Mouse (Mus musculus) embryonic facial prominence, embryonic 12.5 days (tissue): Measurements from ENCODE around the gene Cenpi. TPM values are rescaled to one million over a fixed set of nuclear protein-coding genes. Genes with fewer than 3 reads are reported as not detected.
A peak's percentile ranks its signal among the peaks of the same experiment; 100 is the strongest.

ENCODE experiments used
- ATAC-seq: fragments of 200-750 bp; cut with Nextera tagmentation; 2 replicates; pipeline ENCODE4 v1.8.0; 2017; ENCODE audit not compliant: insufficient number of reproducible peaks, insufficient read depth, low FRiP score, low TSS enrichment
- H3K27ac ChIP-seq: fragments of 300-500 bp; sonication (generic); 2 replicates; pipeline ENCODE4 v1.5.1; 2016; ENCODE audit warnings: mild to moderate bottlenecking
- H3K27me3 ChIP-seq: fragments of 300-500 bp; sonication (generic); 2 replicates; pipeline ENCODE4 v1.6.1; 2016; ENCODE audit warnings: mild to moderate bottlenecking, moderate library complexity
- H3K36me3 ChIP-seq: fragments of 300-500 bp; sonication (generic); 2 replicates; pipeline ENCODE4 v1.6.1; 2016; ENCODE audit warnings: mild to moderate bottlenecking
- H3K4me1 ChIP-seq: fragments of 300-500 bp; sonication (generic); 2 replicates; pipeline ENCODE4 v1.6.1; 2016
- H3K4me2 ChIP-seq: fragments of 300-500 bp; sonication (generic); replicated peaks from 2 replicates; pipeline ENCODE4 v1.6.1; 2016; ENCODE audit warnings: mild to moderate bottlenecking, moderate library complexity
- H3K4me3 ChIP-seq: fragments of 300-500 bp; sonication (generic); 2 replicates; pipeline ENCODE4 v1.5.1; 2016; ENCODE audit warnings: mild to moderate bottlenecking
- H3K9ac ChIP-seq: fragments of 300-500 bp; sonication (generic); 2 replicates; pipeline ENCODE4 v1.6.1; 2016; ENCODE audit warnings: mild to moderate bottlenecking, moderate library complexity
- H3K9me3 ChIP-seq: fragments of 300-500 bp; sonication (generic); 2 replicates; pipeline ENCODE4 v1.6.1; 2016; ENCODE audit warnings: mild to moderate bottlenecking, moderate library complexity
- WGBS: fragments of 180-500 bp; shearing (Covaris S2); methylation state at CpG from one replicate; pipeline ENCODE4 v1.1.7; 2016; 5-methylcytosine and 5-hydroxymethylcytosine counted together
- polyA plus RNA-seq: library from polyadenylated mRNA; unstranded; fragments of >200 nt; fragmentation: Nextera tagmentation; extraction: Ambion mirVana; gene quantifications from 2 replicates; pipeline ENCODE4 v1.2.1, GENCODE M21; 2016

The Cenpi gene
- polyA plus RNA-seq, 1 experiment from 2014 or later, result 26.5 TPM

DNA sequence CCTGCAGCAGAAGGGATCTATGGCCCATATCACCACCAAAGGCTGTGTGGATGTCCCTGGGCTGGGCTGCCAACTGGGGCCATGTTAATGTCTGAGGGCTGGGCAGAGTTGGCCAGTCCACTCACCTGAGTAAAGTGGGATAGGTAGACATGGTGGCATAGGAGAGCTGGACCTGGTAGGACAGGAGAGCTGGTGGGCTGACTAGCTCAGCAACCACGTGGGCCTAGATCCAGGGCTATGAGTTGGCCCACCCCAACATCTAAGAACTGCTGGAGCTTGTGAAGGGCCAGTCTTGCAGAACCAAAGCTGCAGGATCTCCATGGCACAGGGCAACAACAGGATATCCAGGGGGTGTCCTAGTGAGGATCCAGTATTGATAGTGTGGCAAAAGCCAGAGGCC lies 57.5 kb downstream of the Cenpi start:
- Histone ChIP-seq H3K27me3 (no peaks in the 10 kb centered on the region), H3K9me3 (no peaks in the 10 kb centered on the region), H3K9ac (no peak overlapping the region), H3K4me1 (no peaks in the 10 kb centered on the region), H3K27ac (no peak overlapping the region), H3K4me3 (no peak overlapping the region), H3K4me2 (no peak overlapping the region), H3K36me3 (no peaks in the 10 kb centered on the region)
- ATAC-seq, result no peak
- 76% methylated on average over 1 of the region's 1 CpGs for WGBS

DNA sequence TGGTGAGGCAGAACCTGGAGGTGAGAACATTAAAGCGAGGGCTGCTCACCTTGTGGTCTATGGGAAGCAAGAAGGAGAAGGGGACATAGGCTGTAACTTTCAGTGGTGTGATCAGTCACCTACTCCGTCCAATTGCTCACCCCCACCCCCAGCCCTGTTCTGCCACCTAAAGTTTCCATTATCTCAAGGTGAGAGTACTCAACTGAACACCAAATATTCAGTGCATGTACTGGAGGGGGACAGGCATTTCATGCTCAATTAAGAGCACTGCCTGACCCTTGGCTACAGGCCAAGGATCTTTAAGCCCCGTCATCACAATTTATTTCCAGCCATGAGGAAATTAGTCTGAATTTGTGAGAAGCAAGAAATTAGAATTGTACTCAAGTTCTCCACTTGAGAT lies 58.7 kb downstream of the Cenpi start:
- Histone ChIP-seq H3K9me3 (no peaks in the 10 kb centered on the region), H3K27ac (no peak overlapping the region), H3K36me3 (no peaks in the 10 kb centered on the region), H3K9ac (no peak overlapping the region), H3K4me1 (no peaks in the 10 kb centered on the region), H3K4me2 (no peak overlapping the region), H3K4me3 (no peak overlapping the region), H3K27me3 (no peaks in the 10 kb centered on the region)
- no peak for ATAC-seq
- 86% methylated on average over 3 of the region's 3 CpGs for whole genome bisulfite sequencing

DNA sequence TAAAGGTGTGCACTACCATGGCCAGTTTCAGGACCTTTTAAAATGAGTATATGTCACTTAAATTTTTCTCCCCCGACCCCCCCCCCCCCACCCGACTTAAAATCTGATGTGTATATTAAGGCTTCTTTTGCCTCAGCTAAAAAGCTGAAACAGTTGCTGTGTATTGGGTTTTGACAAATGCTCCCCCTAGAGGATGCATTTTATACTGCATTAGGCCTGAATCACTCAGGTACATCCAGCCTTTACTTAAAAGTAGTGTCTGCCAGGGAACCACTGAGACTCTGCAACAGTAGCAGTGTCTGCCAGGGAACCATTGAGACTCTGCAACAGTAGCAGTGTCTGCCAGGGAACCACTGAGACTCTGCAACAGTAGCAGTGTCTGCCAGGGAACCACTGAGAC lies 63.4 kb downstream of the Cenpi start:
- no peak for ATAC-seq
- Histone ChIP-seq H3K4me3 (no peak overlapping the region), H3K27ac (no peak overlapping the region), H3K27me3 (no peaks in the 10 kb centered on the region), H3K9ac (no peak overlapping the region), H3K4me1 (no peaks in the 10 kb centered on the region), H3K4me2 (no peak overlapping the region), H3K9me3 (no peaks in the 10 kb centered on the region), H3K36me3 (no peaks in the 10 kb centered on the region)
- 12% methylated on average over 2 of the region's 2 CpGs for WGBS

DNA sequence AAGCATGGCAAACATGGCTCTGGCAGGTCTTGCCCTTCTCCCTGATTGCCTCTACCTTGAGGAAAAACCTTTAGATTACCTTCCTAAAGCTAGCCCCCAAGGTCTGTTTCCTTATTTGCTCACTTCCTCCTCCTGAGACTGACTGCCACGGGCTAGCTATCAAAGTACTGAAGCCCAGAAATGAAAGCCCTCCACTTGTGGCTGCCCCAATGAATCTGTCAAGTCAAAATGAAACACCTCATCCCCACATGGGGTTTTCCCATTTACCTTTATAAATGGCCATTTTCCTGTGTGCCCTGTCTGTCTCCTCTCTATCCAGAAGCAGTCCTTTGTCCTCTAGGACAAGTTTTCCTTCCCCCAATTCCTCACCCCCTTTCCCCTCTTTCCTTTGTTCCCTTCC lies 66.3 kb downstream of the Cenpi start:
- Histone ChIP-seq H3K9me3 (no peaks in the 10 kb centered on the region), H3K4me2 (no peak overlapping the region), H3K9ac (no peak overlapping the region), H3K4me1 (no peaks in the 10 kb centered on the region), H3K36me3 (no peaks in the 10 kb centered on the region), H3K27me3 (no peaks in the 10 kb centered on the region), H3K4me3 (no peak overlapping the region), H3K27ac (no peak overlapping the region)
- 75% methylated on average over 1 of the region's 1 CpGs for WGBS
- ATAC-seq, result no peak

DNA sequence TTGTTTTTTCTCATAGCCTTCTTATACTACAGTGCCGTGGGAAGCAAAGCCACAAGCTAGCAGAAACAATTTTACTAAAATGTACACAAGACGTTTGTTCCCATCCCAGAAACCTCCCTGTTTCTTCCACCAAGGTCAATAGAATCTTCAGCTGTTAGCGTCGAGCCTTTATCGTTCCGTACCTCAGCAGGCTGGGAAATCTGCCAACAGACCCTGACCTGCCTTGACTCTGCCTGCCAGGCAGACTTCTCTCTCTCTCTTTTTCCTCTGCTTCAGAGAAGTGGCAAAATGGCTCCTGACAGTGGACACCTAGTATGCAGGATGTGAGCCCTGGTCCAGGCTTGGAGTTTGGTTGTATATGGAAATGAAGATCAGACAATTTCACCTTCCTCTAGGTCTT lies 77.0 kb downstream of the Cenpi start:
- WGBS, result 88% methylated on average over 6 of the region's 6 CpGs
- Histone ChIP-seq H3K4me1 (no peaks in the 10 kb centered on the region), H3K9me3 (no peaks in the 10 kb centered on the region), H3K27ac (no peak overlapping the region), H3K4me3 (no peak overlapping the region), H3K9ac (no peak overlapping the region), H3K36me3 (no peaks in the 10 kb centered on the region), H3K27me3 (no peaks in the 10 kb centered on the region), H3K4me2 (no peak overlapping the region)
- no peak for ATAC-seq

DNA sequence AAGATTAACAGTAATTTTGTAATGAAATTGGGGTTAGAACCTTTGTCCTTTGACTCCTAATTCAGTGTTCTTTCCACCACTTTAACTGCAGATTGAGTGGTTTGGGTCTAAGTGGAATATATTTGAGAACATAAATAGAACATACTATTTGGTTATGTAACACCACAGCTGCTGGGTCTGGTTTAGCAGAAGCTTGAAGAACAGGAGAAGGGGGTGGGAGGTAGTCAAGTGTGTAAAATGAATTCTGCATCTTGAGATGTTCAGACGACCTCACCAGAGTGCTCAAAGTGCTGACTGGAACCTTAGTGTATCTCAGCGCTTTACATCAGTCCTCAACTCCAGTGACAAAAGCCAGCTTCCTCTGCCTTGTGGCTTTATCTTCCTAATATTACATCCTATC lies 91.1 kb downstream of the Cenpi start:
- H3K4me2 ChIP-seq, result no peak overlapping the region
- no peaks in the 10 kb centered on the region for H3K4me1 ChIP-seq
- H3K9me3 ChIP-seq, result no peaks in the 10 kb centered on the region
- H3K27ac ChIP-seq, result no peak overlapping the region
- no peak overlapping the region for H3K9ac ChIP-seq
- 73% methylated on average over 2 of the region's 2 CpGs for WGBS
- H3K4me3 ChIP-seq, result no peak overlapping the region
- no peak for ATAC-seq
- no peaks in the 10 kb centered on the region for H3K36me3 ChIP-seq
- H3K27me3 ChIP-seq, result no peaks in the 10 kb centered on the region

DNA sequence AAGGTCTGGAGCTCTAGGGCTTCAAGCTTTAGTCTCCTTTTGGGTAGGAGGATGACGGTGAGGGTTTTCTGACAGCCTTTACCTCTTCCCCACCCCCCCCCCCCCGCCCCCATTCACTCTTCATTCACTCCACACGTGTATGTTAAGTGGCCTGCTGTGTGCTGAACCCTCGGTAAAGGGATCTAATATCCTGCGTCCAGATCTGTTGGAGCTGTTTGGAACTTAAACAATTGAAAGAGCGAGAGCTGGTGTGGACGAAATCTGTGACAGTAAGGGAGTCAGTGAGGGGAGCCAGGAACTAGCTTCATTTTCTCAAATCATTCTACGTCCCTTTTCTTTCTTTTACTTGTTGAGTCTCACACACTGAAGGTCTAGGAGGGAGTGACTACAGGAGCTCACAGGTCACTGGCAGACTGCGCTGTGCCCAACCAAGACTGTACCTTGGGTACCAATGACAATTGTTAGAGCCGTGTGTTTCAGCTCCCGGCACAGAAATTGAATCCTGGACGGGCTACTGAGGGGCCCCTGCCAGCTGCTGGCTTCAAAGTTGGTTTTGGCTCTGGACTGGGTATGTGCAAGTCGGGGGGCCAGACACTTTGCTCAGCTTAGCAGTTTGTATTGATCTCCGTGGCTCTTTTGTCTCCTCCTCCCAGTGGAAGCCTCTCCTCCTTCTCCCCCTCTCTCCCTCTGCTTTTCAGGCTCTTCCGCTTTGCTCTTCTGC lies 96.1 kb downstream of the Cenpi start, which contains the start of gene Drp2:
Gene Drp2, plus strand, starts transcription at position 689 of the 721 bp plus-strand sequence.
- 0 out of 2 replicates have a peak, but pooled peaks have one; percentile 28 for ATAC-seq
- Histone ChIP-seq H3K9me3 (no peaks in the 10 kb centered on the region), H3K27ac (peak within 1 kb of the TSS; percentile 30; the same call in 1 of the 2 replicates), H3K4me3 (peak within 1 kb of the TSS; percentile 36), H3K9ac (peak within 1 kb of the TSS; percentile 44; the same call in 1 of the 2 replicates), H3K4me2 (peak within 1 kb of the TSS; percentile 49), H3K27me3 (0 out of 2 replicates have a peak, but pooled peaks cover 3% of the 10 kb centered on the region), H3K36me3 (no peaks in the 10 kb centered on the region), H3K4me1 (no peaks in the 10 kb centered on the region)
- WGBS, result 26% methylated on average over 14 of the region's 15 CpGs

DNA sequence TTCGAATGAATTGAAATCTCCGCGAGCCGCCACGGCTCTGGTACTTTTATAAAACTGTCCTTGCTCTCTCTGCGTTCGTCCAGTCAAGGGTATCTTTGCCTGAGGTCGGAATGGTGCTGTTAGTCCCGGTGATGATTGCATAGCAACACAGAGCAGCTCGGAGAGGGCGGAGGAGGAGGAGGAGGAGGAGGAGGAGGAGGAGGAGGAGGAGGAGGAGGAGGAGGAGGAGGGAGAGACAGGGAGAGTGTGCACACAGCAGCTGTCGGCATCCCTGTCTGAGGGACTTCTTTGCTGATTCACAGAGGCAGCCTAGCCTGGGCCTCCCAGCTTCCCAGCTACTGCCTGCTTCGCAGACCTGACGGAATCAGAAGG lies 96.7 kb downstream of the Cenpi start:
- WGBS, result 33% methylated on average over 13 of the region's 14 CpGs
- Histone ChIP-seq H3K9ac (no peak overlapping the region), H3K27ac (peak overlapping the region; percentile 30; the same call in 1 of the 2 replicates), H3K9me3 (no peaks in the 10 kb centered on the region), H3K4me2 (peak overlapping the region; percentile 49), H3K4me1 (no peaks in the 10 kb centered on the region), H3K4me3 (peak overlapping the region; percentile 36), H3K36me3 (no peaks in the 10 kb centered on the region), H3K27me3 (0 out of 2 replicates have a peak, but pooled peaks cover 7% of the 10 kb centered on the region)
- ATAC-seq, result no peak

DNA sequence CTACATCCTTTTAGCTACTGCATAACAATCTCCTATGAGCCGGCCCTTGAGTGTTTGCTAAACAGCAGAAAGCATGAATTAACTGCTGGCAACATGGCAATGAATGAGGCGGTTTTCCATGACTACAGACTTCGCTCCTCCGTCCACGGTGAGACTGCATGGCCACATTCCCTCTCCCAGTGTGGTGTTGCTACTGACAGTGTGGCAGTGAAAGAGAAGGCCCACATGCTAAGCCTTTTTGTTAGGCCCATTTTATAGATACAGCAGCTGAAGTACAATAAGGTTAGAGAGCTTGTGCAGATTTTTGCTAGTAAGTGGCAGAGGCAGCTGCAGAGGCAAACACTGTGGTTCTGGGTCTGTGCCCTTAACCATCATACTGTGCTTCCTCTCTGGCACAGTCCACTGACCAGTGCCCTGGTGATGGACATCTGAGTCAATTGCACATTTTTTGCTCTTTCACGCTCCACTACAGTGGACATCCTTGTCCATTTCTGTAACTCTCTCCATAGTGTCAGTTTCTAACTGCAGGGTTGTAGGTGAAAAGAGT lies 101.5 kb downstream of the Cenpi start:
- 0 out of 2 replicates have a peak, but pooled peaks cover 7% of the 10 kb centered on the region for H3K27me3 ChIP-seq
- ATAC-seq, result no peak
- H3K36me3 ChIP-seq, result no peaks in the 10 kb centered on the region
- H3K27ac ChIP-seq, result no peak overlapping the region
- no peak overlapping the region for H3K4me3 ChIP-seq
- no peak overlapping the region for H3K4me2 ChIP-seq
- H3K9me3 ChIP-seq, result no peaks in the 10 kb centered on the region
- 86% methylated on average over 6 of the region's 6 CpGs for WGBS
- no peak overlapping the region for H3K9ac ChIP-seq
- no peaks in the 10 kb centered on the region for H3K4me1 ChIP-seq

DNA sequence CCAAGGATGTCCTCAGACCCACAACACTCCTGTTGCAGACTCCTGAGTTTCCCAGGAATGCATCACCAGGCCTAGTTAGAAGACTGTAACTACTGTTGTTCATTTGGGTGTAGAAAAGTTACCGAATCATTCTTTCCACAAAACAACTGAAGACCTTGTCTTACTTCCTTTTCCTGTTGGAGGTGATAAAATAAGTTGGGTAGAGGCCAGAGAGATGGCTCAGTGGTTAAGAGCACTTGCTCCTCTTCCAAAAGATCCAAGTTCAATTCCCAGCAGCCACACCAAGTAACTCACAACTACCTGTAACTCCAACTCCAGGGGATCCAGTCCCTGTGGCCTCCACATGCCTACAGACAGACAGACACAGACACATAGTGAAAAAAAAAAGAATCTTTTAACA lies 104.2 kb downstream of the Cenpi start:
- WGBS, result 91% methylated on average over 1 of the region's 1 CpGs
- H3K27me3 ChIP-seq, result 0 out of 2 replicates have a peak, but pooled peaks cover 4% of the 10 kb centered on the region
- no peaks in the 10 kb centered on the region for H3K9me3 ChIP-seq
- H3K9ac ChIP-seq, result no peak overlapping the region
- no peak overlapping the region for H3K4me3 ChIP-seq
- H3K4me2 ChIP-seq, result no peak overlapping the region
- no peak overlapping the region for H3K27ac ChIP-seq
- H3K36me3 ChIP-seq, result no peaks in the 10 kb centered on the region
- ATAC-seq, result no peak
- no peaks in the 10 kb centered on the region for H3K4me1 ChIP-seq
